Mouse (Mus musculus) neutrophil, adult 5-6 weeks (primary cell): ENCODE measurements at regions not wholly inside any gene's neighbourhood (a gene's known extent, or its start where the extent isn't known, plus 50 kb on each side); places are given as distances from the start of the nearest gene placed in this dataset.

ENCODE experiments used
- ATAC-seq: fragments of 151-379, 151-347 bp; 2 replicates; pipeline ENCODE4 v1.8.0; 2017; ENCODE audit warnings: mild to moderate bottlenecking, moderate TSS enrichment; ENCODE audit not compliant: insufficient number of reproducible peaks, poor library complexity, low FRiP score, severe bottlenecking; ENCODE audit errors: extremely low read depth

DNA sequence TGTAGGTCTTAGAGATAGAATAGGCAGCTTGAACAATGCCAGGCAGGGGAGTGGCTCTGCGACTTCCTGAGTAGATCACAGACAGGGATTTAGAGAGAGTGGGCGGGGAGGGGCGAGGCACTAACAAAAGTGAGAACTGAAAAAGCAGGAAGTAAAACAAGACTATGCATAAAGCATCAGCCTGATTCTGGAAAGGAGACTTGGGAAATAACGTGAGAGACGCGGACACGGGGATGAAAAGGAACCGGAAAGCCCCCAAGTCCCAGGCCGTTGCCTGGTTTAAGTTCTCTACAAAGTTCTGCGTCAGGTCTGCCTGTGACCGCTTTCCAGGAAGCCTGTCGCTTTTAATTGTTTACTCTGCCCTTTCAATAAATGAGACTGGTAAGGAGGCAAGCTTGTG lies 86.3 kb downstream of the D16Ertd472e start:
- peak; percentile 88 for ATAC-seq

DNA sequence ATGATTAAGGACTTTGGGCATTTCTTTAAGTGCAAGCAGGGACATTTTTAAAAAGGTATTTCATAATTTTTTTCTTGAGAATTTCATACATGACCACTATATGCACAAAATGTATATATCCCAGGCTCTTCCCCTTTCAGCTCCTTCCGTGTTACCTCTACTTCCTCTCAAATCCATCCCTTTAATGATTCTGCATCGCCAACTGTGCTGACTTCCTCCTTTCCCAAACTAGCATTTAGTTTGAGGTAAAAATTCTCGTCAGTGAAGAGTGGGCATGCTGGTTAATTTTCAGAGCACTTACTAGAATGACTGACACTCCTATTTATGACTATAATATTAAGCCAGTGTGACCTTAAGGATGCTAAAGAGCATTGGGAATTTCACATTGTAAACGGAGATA lies 86.9 kb downstream of the D16Ertd472e start:
- ATAC-seq = no peak

DNA sequence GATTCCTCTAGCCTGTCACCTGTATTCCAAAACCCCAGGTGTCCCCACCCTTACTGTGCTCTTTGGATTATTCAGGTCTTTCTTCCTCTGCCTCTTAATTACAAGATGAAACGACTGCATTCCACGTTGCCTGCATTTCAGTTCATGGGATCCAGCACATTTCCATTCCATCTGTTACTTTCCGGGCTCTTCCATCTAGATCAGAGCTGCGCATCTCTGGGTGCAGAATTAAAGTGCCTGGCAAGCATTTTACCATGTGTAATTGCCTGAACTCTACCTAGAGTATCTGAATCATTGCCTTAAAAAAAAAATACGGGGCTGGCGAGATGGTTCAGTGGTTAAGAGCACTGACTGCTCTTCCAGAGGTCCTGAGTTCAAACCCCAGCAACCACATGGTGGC lies 90.0 kb downstream of the D16Ertd472e start:
- no peak for ATAC-seq

DNA sequence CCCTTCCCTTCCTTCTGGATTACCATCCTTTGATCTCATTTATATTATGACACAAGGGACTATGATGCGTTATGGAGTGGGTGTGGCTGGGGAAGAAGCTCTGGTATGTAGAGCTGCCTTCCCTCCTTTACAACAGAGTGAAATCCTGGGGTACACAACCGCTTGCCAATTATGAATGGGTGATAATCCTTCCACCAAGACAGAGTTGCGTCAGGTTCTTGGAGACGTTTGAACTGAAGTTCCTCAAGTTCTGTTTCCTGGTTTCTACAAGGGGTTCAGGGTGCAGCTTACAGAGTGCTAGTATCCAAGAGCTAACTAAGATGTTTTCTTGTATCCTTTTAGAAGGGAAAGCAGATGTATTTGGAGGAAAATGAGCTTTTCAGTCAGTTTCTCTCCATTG lies 92.2 kb downstream of the D16Ertd472e start:
- no peak for ATAC-seq

DNA sequence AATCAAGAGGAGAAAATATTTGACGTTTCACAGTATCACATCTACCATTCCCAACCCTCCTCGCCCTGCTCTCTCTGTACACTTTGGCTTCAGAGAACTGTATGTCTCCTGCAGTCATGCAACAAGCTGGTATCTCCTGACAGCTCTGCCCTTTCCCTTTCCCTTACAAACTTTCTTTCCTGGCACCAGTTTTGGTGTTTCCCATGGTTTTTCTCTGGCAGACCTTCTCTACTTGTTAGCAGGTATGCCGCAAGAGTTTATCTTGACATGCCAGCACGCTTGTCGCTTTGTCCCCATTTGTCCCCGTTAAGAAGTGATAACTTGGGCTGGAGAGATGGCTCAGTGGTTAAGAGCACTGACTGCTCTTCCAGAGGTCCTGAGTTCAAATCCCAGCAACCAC lies 94.9 kb downstream of the D16Ertd472e start:
- no peak for ATAC-seq

DNA sequence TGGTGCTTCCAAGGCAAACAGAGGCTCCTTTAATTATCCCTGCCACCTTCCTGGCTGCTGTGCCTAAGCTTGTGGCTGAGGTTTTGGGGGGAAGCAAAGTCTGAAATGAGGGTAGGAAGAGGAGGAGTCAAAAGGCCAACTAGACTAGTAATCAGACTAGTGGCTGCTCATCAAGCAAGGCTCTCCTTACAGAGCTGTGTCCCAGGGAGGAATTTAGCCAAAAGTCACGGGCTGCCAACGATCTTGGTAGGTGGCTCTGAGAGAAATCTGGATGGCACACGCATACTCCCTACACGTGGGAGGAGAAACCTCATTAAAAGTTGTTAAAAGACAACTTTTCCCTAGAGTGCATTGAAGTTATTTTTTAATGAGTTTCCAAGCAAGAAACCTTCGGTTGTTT lies 95.4 kb downstream of the D16Ertd472e start:
- no peak for ATAC-seq

DNA sequence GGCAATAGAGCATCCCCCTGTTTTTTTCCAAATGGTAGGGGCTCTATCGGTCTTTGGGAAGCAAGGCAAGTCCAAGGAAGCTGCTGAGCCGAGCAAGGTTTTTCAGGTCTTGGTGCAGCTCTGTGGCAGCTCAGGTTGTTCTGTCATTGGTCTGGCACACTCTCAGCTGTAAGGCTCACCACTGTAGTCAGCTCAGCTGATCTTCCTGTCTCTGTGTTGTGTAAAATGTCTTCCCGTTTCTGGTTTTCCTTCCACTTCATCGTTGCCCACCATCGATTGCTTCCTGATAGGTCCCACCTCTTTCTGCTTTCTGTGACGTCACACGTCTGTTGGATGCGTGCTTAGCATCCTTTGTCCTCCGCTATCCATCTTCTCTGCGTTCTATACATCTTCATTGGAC lies 96.2 kb downstream of the D16Ertd472e start:
- 0 out of 2 replicates have a peak, but pooled peaks have one; percentile 16 for ATAC-seq

DNA sequence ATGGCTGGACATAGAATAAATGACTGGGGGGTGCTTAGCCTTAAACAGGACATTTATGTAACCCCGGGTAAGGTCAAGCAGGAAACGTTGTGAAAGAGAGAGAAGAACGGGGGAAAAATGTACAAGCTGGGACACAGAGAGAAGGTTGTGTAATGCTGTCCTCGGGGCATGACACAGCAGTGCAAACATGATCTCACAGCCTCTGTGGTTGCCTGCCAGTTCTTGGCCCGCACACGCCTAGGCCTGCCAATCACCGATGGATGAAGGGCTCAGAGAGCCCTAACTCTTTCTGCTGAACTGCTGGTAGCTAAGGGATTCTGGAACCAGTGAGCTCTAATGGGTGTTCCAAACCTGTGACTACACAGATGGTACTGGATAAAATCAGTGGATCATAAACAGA lies 96.5 kb upstream of the Btg3 start:
- ATAC-seq = peak; percentile 95

- ATAC-seq = no peak
These were observed 83.0 kb upstream of the Btg3 start for GRCm38 (mm10) chr16:78459996-78460395.

DNA sequence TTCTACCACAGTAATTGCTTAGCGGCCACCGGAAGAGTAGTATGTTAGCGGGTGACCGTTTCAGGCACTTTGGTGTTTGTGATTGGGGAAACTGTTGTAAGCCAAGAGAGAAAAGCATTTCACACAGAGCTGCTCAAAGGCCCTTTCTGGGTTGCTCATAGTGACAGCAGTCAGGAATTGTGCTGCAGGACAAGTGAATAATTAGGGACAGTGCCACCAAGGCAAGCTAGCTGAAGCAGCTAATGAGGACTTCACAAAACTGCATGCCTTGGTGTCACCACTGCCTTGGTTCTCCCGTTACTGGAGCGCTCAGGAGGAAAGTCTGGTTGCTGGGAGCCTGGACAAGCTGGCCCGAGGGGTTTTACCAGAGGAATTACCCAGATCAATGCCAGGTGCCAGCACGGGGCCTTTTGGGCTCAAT lies 80.7 kb upstream of the Btg3 start:
- no peak for ATAC-seq

- ATAC-seq = no peak
These were observed 79.4 kb upstream of the Btg3 start for GRCm38 (mm10) chr16:78456345-78456744.

- ATAC-seq = no peak
These were observed 77.5 kb upstream of the Btg3 start for GRCm38 (mm10) chr16:78454509-78454908.

DNA sequence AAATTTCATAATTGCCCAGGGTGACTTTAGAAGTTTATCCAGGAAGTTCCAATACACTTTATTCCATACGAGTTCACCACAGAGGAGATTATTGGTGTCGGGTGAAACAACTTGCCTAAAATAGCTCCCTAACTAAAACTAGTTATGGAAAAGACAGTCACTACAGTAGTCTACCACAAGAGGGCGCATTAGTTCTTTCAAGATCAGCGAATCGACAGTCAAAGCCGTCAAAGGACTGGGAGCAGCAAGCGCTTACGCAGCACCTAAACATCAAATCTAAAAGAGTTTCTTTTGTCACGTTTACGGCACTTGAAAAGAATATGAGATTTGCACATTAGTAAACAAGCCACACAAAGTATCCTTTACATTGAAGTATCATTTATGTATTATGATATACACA lies 75.3 kb upstream of the Btg3 start:
- ATAC-seq = peak; percentile 95

DNA sequence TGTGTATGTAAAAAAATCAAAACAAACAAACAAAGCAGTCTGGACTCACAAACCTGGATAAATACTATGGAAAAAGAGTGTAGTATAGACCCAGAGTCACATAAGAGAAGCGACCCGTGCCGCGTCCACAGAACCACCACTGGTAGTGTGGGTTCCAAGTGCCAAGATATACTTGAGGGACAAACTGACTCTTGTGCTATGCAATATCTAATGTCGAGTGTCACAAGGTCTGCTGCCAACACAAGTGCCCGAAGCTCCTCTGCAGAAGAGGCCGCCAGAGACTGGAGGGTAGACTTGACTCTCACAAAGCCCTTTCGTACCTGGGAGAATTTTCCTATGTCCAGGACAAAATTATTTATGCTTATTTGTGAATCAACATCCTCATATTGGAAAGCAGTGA lies 74.8 kb upstream of the Btg3 start:
- ATAC-seq = no peak

DNA sequence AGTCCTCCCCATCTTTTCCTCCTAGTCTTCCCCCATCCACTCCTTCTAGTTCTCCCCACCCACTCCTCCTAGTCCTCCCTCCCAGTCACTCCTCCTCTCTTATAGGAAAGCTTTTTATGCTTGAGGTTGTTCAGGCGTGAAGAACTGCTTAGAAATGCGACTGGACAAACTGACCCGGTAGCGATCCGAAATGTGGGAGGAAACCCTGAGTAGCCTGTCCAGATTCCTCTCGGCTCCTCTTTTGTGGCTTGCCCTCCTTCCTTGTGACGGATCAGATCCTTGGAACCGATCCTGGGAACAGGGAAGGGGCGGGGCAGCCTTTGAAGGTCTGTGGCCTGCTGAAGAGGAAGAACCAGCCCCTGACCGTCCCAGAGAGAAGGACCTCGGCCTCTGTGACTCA lies 74.3 kb upstream of the Btg3 start:
- no peak for ATAC-seq

DNA sequence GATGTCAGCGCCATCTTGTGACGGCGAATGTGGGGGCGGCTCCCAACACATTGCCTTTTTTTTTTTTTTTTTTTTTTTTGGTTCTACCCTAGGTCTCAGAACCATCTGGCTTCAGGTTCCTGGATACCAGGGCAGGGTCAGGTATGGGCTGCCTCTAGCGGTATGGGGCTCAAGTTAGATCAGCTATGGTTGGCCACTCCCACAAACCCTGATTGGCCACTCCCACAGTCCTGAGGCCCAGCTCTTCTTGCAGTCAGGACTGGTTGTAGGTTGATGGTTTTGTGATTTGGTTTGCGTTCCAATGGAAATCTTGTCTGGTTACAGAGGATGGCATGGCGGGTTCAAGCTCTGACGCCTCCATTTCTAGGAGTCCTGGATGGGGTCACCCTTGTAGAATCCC lies 72.2 kb upstream of the Btg3 start:
- ATAC-seq = no peak

DNA sequence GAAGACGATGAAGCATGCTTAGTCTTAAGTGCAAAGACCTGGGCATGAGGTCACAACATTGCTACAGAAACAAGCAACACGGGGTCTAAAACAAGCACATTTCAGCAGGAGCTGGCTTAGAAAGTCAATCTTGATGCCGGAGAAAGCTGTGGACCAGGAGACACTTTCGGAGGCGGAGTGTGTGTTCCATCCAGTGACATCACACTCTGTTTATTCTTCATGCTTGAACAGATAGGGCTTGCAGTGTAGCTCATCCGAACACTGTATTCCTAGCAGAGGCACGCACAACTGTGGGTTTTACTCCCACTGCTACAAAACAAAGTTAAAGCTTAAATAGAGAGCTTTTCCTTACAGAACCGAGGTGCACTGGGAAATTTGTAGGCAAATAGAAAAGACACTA lies 66.3 kb upstream of the Btg3 start:
- no peak for ATAC-seq

DNA sequence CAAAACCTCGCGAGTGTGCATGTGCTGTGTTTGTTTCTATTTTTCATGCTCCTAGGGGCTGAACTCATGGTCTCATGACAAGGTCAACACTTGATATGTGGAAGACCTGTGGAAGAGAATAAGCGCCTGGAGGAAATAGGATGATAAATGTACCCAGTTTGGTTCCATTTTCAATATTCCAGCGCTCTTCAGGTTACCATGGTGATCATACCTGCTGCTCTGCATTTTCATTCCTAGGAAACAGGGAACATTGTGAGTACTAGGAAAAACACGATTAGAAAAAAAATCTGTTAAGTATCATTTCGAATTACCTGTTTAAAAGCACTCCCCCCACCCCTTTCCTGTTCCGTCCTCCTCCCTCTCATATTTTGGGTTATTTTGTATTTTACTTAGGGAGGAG lies 65.8 kb upstream of the Btg3 start:
- no peak for ATAC-seq

GRCm38 (mm10) chr16:78441961-78442360 lies 65.0 kb upstream of the Btg3 start:
- ATAC-seq = no peak

DNA sequence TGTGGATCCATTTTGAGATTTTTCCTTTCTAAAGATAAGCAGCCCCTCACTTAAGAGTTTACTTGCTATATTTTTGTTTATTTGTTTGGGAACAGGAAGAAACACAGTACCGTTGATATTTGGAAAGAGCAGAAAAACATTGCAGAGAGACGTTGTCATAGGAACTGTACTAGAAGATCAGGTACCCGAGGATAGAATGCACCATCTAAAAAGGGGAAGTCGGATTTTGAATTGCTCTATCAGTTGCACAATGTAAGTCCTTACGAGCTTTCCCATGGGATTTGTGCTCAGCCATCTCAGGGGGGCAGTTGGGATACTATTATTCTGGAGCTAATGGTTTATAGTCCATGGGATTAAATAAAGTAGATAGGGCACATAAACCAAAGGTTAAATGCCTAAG lies 58.7 kb upstream of the Btg3 start:
- ATAC-seq = no peak

DNA sequence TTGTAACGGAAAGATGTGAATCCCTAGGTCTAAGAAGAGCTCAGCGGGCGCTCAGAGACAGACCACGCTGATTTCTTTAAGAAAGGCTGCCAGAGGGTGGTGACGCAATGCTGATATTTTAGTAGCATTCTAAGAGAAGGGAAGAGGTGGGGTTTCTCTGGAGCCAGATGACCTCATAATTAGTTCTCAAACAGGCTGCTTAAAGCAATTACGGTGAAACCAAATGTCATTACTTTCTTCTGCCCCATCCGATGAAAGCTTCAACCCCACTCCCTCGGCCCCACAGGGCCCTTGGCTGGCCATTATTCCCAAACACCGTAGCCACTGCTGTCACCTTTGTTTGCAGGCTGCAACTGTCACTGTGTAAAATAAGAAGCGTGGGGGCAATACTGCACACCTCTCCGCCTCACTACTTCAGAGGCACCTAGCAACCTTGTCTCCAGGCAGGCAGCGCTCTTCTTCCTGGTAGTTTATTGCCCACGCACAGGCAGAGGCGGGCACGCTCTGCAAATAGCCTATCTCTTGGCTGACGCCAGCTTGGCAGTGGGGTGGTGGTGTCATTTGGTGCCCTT lies 50.6 kb upstream of the Btg3 start:
- no peak for ATAC-seq
